Mouse (Mus musculus): ENCODE results near the gene Ndufb5.
"Not testable (repeated sequence)": the region's sequence is repeated elsewhere in the genome, so short reads cannot be mapped to it uniquely, and the experiment has no call there.

Gene Ndufb5

GRCm38 (mm10) chr3:32736244-32737171 lies at the start of gene Ndufb5:
TSS of gene Ndufb5 (plus strand) at chr3:32736990.
- peak; percentile 97 for DNase-seq (ENCODE audit: extremely low spot score)

- no peak for DNase-seq (ENCODE audit: extremely low spot score)
Measured at GRCm38 (mm10) chr3:32687156-32687555, 49.6 kb upstream of the Ndufb5 start.

- no peak for DNase-seq (ENCODE audit: extremely low spot score)
Measured at GRCm38 (mm10) chr3:32689567-32689999, 47.2 kb upstream of the Ndufb5 start.

- no peak for DNase-seq (ENCODE audit: extremely low spot score)
Measured at GRCm38 (mm10) chr3:32690008-32690407, 46.8 kb upstream of the Ndufb5 start.

GRCm38 (mm10) chr3:32690901-32691300 lies 45.9 kb upstream of the Ndufb5 start:
- no peak for DNase-seq (ENCODE audit: extremely low spot score)

GRCm38 (mm10) chr3:32691841-32692240 lies 44.9 kb upstream of the Ndufb5 start:
- DNase-seq (ENCODE audit: extremely low spot score) = no peak

GRCm38 (mm10) chr3:32694211-32694610 lies 42.6 kb upstream of the Ndufb5 start:
- no peak for DNase-seq (ENCODE audit: extremely low spot score)

- no peak for DNase-seq (ENCODE audit: extremely low spot score)
Measured at GRCm38 (mm10) chr3:32694737-32695582, 41.8 kb upstream of the Ndufb5 start.

GRCm38 (mm10) chr3:32695583-32695980 lies 41.2 kb upstream of the Ndufb5 start:
- no peak for DNase-seq (ENCODE audit: extremely low spot score)

GRCm38 (mm10) chr3:32698228-32698863 lies 38.4 kb upstream of the Ndufb5 start:
- DNase-seq (ENCODE audit: extremely low spot score) = peak; percentile 82

GRCm38 (mm10) chr3:32704021-32704420 lies 32.8 kb upstream of the Ndufb5 start:
- DNase-seq (ENCODE audit: extremely low spot score) = not testable (repeated sequence)

GRCm38 (mm10) chr3:32704632-32705031 lies 32.2 kb upstream of the Ndufb5 start:
- not testable (repeated sequence) for DNase-seq (ENCODE audit: extremely low spot score)

- DNase-seq (ENCODE audit: extremely low spot score) = not testable (repeated sequence)
Measured at GRCm38 (mm10) chr3:32705647-32706348, 31.0 kb upstream of the Ndufb5 start, which contains the start of gene Actl6a. TSS of gene Actl6a (plus strand) at chr3:32706298.

GRCm38 (mm10) chr3:32708052-32708367 lies 28.8 kb upstream of the Ndufb5 start:
- no peak for DNase-seq (ENCODE audit: extremely low spot score)

GRCm38 (mm10) chr3:32708368-32709231 lies 28.2 kb upstream of the Ndufb5 start:
- peak; percentile 100 for DNase-seq (ENCODE audit: extremely low spot score)

- no peak for DNase-seq (ENCODE audit: extremely low spot score)
Measured at GRCm38 (mm10) chr3:32709388-32709787, 27.4 kb upstream of the Ndufb5 start.

GRCm38 (mm10) chr3:32713711-32714110 lies 23.1 kb upstream of the Ndufb5 start:
- no peak for DNase-seq (ENCODE audit: extremely low spot score)

GRCm38 (mm10) chr3:32717403-32717802 lies 19.4 kb upstream of the Ndufb5 start:
- DNase-seq (ENCODE audit: extremely low spot score) = not testable (repeated sequence)

GRCm38 (mm10) chr3:32718271-32718670 lies 18.5 kb upstream of the Ndufb5 start:
- no peak for DNase-seq (ENCODE audit: extremely low spot score)

GRCm38 (mm10) chr3:32724191-32724590 lies 12.6 kb upstream of the Ndufb5 start:
- DNase-seq (ENCODE audit: extremely low spot score) = no peak

Data from embryo, embryonic 9.5 days (tissue).